Mouse (Mus musculus) thymus, adult 2 months (tissue): Measurements from ENCODE around the gene Cdyl2.

Experiments
- CTCF ChIP-seq: fragments of 200-500 bp; IDR thresholded peaks from 2 replicates; pipeline ENCODE4 v1.5.1; 2012; ENCODE audit warnings: mild to moderate bottlenecking, control low read depth, low read length, moderate library complexity, borderline replicate concordance; ENCODE audit not compliant: control insufficient read depth, poor library complexity, insufficient read depth; ENCODE audit errors: extremely low read depth
- POLR2A ChIP-seq: fragments of 200-500 bp; IDR thresholded peaks from 2 replicates; pipeline ENCODE4 v1.6.1; 2012; ENCODE audit warnings: mild to moderate bottlenecking, low read length, control low read depth, moderate library complexity; ENCODE audit not compliant: control insufficient read depth, poor library complexity, insufficient read depth; ENCODE audit errors: extremely low read depth

GRCm38 (mm10) chr8:116630066-116630465 lies 102.7 kb downstream of the Cdyl2 start:
- TF ChIP-seq CTCF (no peak), POLR2A (no peak)
